Mouse (Mus musculus) cortical plate, adult 2 months (tissue): ENCODE measurements around the gene Immt.

ENCODE experiments used
- CTCF ChIP-seq: fragments of 200-500 bp; IDR thresholded peaks from 2 replicates; pipeline ENCODE4 v1.5.1; 2011; ENCODE audit warnings: mild to moderate bottlenecking, control low read depth, low read length; ENCODE audit not compliant: insufficient read depth; ENCODE audit errors: extremely low read depth
- POLR2A ChIP-seq: fragments of 200-500 bp; IDR thresholded peaks from 2 replicates; pipeline ENCODE4 v1.6.1; 2011; ENCODE audit warnings: mild to moderate bottlenecking, low read length, control low read depth; ENCODE audit not compliant: insufficient read depth; ENCODE audit errors: extremely low read depth

GRCm38 (mm10) chr6:71801714-71802094 lies 29.4 kb upstream of the Immt start:
- no peak for TF ChIP-seq CTCF
- no peak for TF ChIP-seq POLR2A
